Mouse (Mus musculus) heart, embryonic 11.5 days (tissue): ENCODE measurements around the gene Cadps2. TPM values are rescaled to one million over a fixed set of nuclear protein-coding genes. Genes with fewer than 3 reads are reported as not detected.

Experiments used
- ATAC-seq: fragments of 200-750 bp; cut with Nextera tagmentation; replicated peaks from 2 replicates; pipeline ENCODE4 v1.8.0; 2017; ENCODE audit warnings: moderate library complexity; ENCODE audit not compliant: insufficient number of reproducible peaks, low FRiP score, low TSS enrichment
- H3K27ac ChIP-seq: fragments of 300-500 bp; sonication (generic); 2 replicates; pipeline ENCODE4 v1.5.1; 2014; ENCODE audit warnings: mild to moderate bottlenecking, low read depth, low read length
- H3K27me3 ChIP-seq: fragments of 300-500 bp; sonication (generic); 2 replicates; pipeline ENCODE4 v1.6.1; 2014; ENCODE audit warnings: mild to moderate bottlenecking, low read length, mixed read lengths; ENCODE audit not compliant: control insufficient read depth, insufficient read depth
- H3K36me3 ChIP-seq: fragments of 300-500 bp; sonication (generic); 2 replicates; pipeline ENCODE4 v1.6.1; 2014; ENCODE audit warnings: mild to moderate bottlenecking, low read length, moderate library complexity, mixed read lengths; ENCODE audit not compliant: control insufficient read depth, insufficient read depth
- H3K4me1 ChIP-seq: fragments of 300-500 bp; sonication (generic); 2 replicates; pipeline ENCODE4 v1.6.1; 2014; ENCODE audit warnings: low read length; ENCODE audit not compliant: control insufficient read depth, insufficient read depth
- H3K4me2 ChIP-seq: fragments of 300-500 bp; sonication (generic); 2 replicates; pipeline ENCODE4 v1.6.1; 2014; ENCODE audit warnings: mild to moderate bottlenecking, moderate library complexity
- H3K4me3 ChIP-seq: fragments of 300-500 bp; sonication (generic); 2 replicates; pipeline ENCODE4 v1.5.1; 2014; ENCODE audit warnings: low read depth, low read length
- H3K9ac ChIP-seq: fragments of 300-500 bp; sonication (generic); 2 replicates; pipeline ENCODE4 v1.6.1; 2014; ENCODE audit warnings: mild to moderate bottlenecking, low read depth, low read length, moderate library complexity
- H3K9me3 ChIP-seq: fragments of 300-500 bp; sonication (generic); replicated peaks from 2 replicates; pipeline ENCODE4 v1.6.1; 2016; ENCODE audit warnings: low read length; ENCODE audit not compliant: control insufficient read depth
- WGBS: fragments of 180-500 bp; shearing (Covaris S2); extraction: QIAGEN DNeasy Blood & Tissue Kit; methylation state at CpG from one replicate; pipeline ENCODE4 v1.1.7; 2014; ENCODE audit not compliant: insufficient replicate concordance; 5-methylcytosine and 5-hydroxymethylcytosine counted together
- polyA plus RNA-seq: library from polyadenylated mRNA; unstranded; fragments of >200 nt; fragmentation: Nextera tagmentation; extraction: Ambion mirVana; gene quantifications from 2 replicates; pipeline ENCODE4 v1.2.1, GENCODE M21; 2014

Gene Cadps2
- polyA plus RNA-seq, 1 experiment from 2014 or later: 1.2 TPM

- peak overlapping the region; percentile 45 for H3K4me3 ChIP-seq
- no peak overlapping the region for H3K27ac ChIP-seq
- peaks cover 79% of the 10 kb centered on the region for H3K27me3 ChIP-seq
- H3K36me3 ChIP-seq: no peaks in the 10 kb centered on the region
- H3K9me3 ChIP-seq: no peaks in the 10 kb centered on the region
- WGBS: under 1% methylated on average over 24 of the region's 24 CpGs
- ATAC-seq: no peak
- H3K9ac ChIP-seq: no peak overlapping the region
- peaks cover 11% of the 10 kb centered on the region; the same call in 1 of the 2 replicates for H3K4me1 ChIP-seq
- H3K4me2 ChIP-seq: peak overlapping the region; percentile 78
Measured at GRCm38 (mm10) chr6:23249053-23249401, 590.2 kb downstream of the Cadps2 start.

DNA sequence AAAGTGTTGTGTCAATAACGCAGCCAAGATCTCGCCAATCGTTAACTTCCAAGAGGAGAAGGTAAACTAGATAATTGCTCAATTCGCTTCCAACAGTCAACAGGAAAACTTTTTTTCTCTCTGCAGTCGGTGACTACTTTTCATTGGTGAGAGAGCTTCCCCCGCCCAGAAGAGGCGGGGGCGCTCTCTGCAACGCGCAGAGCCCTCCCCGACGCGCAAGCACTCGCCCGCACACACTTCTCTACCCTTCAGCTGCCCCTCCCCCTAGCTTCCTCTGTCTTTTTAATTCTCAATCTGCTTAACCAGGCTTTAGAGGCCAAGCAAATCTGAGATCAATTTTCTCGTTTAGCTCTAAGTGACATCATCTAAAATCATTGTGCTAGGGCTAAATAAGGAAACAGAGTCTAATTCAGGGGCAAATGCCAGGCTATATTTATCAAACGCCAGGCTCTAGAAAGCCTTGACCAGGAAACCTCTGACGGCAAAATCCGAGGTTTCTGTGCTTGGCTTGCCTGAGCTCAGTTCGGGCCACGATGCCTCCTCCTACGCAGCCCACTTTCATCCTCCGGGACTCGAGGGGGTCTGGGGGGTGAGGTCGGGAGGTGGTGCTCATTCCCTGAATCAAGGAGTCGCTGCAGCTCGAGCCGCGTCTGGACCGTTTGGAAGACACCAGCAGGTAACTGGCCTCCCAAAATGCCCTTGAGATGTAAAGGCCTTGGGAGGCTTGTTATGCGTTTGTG, 590.7 kb downstream of the Cadps2 start, which contains the start of gene Fezf1:
Gene Fezf1 (minus strand): TSS at position 50 of the 740 bp plus-strand sequence.
- Histone ChIP-seq H3K27me3 (peaks cover 79% of the 10 kb centered on the region), H3K27ac (no peak within 1 kb of the TSS), H3K4me3 (peak within 1 kb of the TSS; percentile 45), H3K4me1 (peaks cover 8% of the 10 kb centered on the region; the same call in 1 of the 2 replicates), H3K4me2 (peak within 1 kb of the TSS; percentile 78), H3K9ac (no peak within 1 kb of the TSS), H3K9me3 (no peaks in the 10 kb centered on the region), H3K36me3 (no peaks in the 10 kb centered on the region)
- WGBS: under 1% methylated on average over 31 of the region's 31 CpGs
- ATAC-seq: no peak

DNA sequence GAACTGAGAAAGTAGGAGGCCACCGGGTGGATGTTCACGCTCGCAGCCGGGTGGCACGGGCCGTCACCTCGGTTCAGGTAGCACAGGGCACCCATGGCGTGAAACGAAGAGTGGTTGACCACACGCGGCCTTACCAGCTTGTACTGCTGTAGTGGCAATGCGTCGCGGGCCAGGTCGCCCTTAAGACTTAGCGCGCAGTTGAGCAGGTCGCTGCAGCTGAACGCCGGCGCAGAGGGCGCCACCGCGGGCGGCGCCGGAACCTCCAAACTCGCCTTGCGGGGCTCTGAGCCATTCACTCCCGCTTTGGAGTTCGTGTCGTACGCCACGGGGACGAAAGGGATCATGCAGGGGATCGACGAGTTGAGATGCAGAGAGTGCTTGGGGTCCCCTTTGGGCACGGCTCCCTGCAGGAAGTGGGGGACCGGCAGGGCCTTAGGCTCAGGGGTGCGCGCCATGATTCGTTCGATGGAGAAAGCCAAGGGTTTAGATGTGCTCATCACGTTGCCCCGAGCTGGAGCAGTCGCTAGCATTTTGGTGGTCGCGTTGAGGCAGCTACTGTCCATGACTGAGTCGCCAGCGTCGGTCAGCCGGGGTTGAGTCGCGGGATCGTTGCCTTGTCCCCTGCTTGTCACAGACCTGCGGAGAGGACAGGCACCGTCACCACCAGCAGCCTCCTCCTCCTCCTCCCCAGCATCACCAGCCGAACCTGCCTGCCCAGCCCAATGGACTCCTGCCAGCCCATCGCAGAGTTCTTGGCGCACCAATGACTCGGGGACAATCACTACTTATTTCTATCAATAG, 591.5 kb downstream of the Cadps2 start:
- Histone ChIP-seq H3K4me1 (peaks cover 8% of the 10 kb centered on the region; the same call in 1 of the 2 replicates), H3K27me3 (peaks cover 84% of the 10 kb centered on the region), H3K9me3 (no peaks in the 10 kb centered on the region), H3K4me3 (peak overlapping the region; percentile 45), H3K4me2 (peak overlapping the region; percentile 78), H3K9ac (no peak overlapping the region), H3K36me3 (no peaks in the 10 kb centered on the region), H3K27ac (no peak overlapping the region)
- ATAC-seq: no peak
- WGBS: under 1% methylated on average over 61 of the region's 61 CpGs

- Histone ChIP-seq H3K4me2 (peak overlapping the region; percentile 78), H3K4me3 (peak overlapping the region; percentile 45)
- 2% methylated on average over 23 of the region's 23 CpGs for WGBS
Measured at GRCm38 (mm10) chr6:23246790-23247511, 592.3 kb downstream of the Cadps2 start.

DNA sequence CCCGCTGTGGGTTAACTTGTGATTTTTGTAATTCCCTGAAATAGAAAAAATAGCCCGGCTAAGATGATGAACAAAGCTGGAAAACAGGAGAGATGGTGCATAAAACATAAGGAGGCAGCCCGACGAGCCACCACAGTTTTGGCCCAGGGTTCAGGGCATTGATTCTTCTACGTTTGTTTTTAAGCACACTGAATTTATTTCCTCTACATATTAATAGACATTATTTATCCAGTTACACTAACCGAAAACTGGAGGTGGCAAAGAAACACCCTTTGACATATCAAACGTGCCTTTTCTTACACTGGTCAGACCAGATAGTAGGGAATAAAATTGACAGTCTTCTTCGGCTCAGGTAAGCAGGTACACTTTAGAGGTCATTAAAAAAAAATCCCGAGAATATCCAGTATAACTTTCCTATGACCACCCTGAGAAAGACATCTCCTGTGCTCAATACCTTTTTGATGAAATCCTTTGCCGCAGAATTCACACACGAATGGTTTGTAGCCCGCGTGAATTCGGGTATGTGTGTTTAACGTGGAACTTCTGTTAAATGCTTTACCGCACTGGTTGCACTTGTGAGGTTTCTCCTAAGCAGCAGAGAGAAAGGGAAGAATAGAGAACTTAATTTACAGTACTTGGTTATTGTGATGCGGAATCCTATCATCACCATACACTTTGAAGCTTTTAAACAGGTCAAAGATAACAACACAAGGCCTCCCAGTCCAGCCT, 593.0 kb downstream of the Cadps2 start:
- Histone ChIP-seq H3K9me3 (no peaks in the 10 kb centered on the region), H3K27ac (no peak overlapping the region), H3K27me3 (peaks cover 79% of the 10 kb centered on the region), H3K36me3 (no peaks in the 10 kb centered on the region), H3K4me1 (peaks cover 8% of the 10 kb centered on the region; the same call in 1 of the 2 replicates), H3K4me2 (no peak overlapping the region), H3K9ac (no peak overlapping the region), H3K4me3 (no peak overlapping the region)
- no peak for ATAC-seq
- 4% methylated on average over 17 of the region's 17 CpGs for WGBS

More at GRCm38 (mm10) chr6:23246790-23247511, 592.3 kb downstream of the Cadps2 start:
- Histone ChIP-seq H3K9ac (no peak overlapping the region), H3K9me3 (no peaks in the 10 kb centered on the region), H3K36me3 (no peaks in the 10 kb centered on the region), H3K27ac (no peak overlapping the region), H3K4me1 (peaks cover 8% of the 10 kb centered on the region; the same call in 1 of the 2 replicates), H3K27me3 (peaks cover 84% of the 10 kb centered on the region)
- no peak for ATAC-seq

GRCm38 (mm10) chr6:23245545-23246011, 593.6 kb downstream of the Cadps2 start:
- Histone ChIP-seq H3K9ac (no peak overlapping the region), H3K36me3 (no peaks in the 10 kb centered on the region), H3K4me2 (no peak overlapping the region), H3K27ac (no peak overlapping the region), H3K4me3 (no peak overlapping the region), H3K4me1 (peaks cover 8% of the 10 kb centered on the region; the same call in 1 of the 2 replicates), H3K9me3 (no peaks in the 10 kb centered on the region), H3K27me3 (peaks cover 78% of the 10 kb centered on the region)
- no peak for ATAC-seq
- WGBS: 1% methylated on average over 23 of the region's 23 CpGs

DNA sequence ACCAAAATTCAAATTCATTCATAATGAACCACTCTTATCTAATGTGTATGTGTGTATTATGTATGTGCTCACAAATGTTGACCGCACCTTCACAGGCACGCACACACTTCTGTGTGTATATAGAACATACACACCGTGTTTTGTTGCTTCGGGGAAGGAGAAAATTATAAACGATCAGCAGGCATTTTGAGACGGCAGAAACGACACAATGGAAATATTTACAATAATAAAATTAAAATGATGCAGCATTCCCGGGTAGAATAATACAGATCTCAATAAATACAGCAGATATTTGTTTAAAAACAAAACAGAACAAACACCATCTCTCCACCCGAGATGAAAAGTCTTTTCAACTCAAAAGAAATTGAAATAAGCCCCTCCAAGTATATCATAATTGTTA, 594.1 kb downstream of the Cadps2 start:
- Histone ChIP-seq H3K27me3 (peaks cover 74% of the 10 kb centered on the region), H3K4me3 (no peak overlapping the region), H3K4me1 (peaks cover 8% of the 10 kb centered on the region; the same call in 1 of the 2 replicates), H3K27ac (no peak overlapping the region), H3K4me2 (no peak overlapping the region), H3K9ac (no peak overlapping the region), H3K9me3 (no peaks in the 10 kb centered on the region), H3K36me3 (no peaks in the 10 kb centered on the region)
- no peak for ATAC-seq
- 18% methylated on average over 9 of the region's 9 CpGs for WGBS
